Mouse (Mus musculus): ENCODE results near the gene Dusp22. TPM values are rescaled to one million over a fixed set of nuclear protein-coding genes. Genes with fewer than 3 reads are reported as not detected.

The Dusp22 gene
- 19.7 TPM for polyA plus RNA-seq (2021)

DNA sequence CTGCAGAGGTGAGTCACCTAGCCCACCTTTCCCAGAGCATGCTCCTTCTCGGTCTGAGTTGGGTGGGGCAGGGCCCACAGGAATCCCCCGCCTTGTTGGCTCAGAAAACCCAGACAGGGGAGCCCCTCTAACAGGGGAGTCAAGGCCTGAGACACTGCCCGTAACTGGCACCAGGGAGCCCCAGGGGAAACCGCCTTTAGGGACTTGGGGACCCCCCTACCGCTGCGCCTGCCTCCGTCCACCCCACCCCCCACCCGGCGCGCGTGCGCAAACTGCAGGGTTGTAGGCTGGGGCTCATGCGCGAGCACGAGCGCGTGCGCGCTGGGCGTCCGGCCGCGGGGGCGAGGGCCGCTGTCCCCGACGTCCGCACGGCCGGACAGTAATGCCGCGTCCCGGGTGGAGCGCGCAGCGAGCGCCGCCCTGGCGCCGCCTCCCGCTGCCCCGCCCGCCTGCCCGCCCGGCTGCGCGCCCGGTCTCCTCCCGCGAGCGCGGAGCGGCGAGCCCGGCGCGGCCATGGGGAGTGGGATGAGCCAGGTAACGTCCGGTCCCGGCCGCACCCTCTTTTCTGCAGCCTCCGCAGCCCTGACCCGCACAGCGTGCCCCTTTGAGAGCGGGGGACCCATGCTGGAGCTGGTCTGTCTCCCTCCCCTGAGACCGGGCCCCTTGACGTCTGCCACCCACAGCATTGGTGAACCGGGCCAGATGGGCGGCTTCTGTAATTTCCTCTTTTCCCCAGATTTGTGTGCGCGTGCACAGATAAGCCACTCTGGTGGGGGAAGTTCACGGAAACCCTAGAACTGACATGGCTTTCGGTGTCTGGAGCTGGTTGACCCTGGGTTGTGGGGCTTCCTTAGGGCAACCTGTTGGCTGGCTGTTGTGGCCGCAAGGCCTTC lies at the start of gene Dusp22:
Dusp22 (plus strand) TSS at position 387 of the 893 bp plus-strand sequence.
- no peak for TF ChIP-seq CTCF (IDR thresholded peaks at IDR 0.05)
- no peaks in the 10 kb centered on the region for H3K27me3 ChIP-seq
- POLR2A ChIA-PET = no interaction called here
- CTCF ChIA-PET = interaction anchor here (1.0 to 1.4 kb wide), 2 partner anchors 10 to 53 kb away, joined by 3 to 4 read pairs; no protein-coding TSS in a partner anchor
- ATAC-seq (peak; percentile 93), DNase-seq (ENCODE audit: low read depth, low spot score) (no peak)
- in situ Hi-C loops (cut with MboI; ENCODE audit: low pct_unique_long_range_greater_than_20kb) = no loop called here

- in situ Hi-C loops (cut with MboI; ENCODE audit: low pct_unique_long_range_greater_than_20kb) = no loop called here
- ChIA-PET POLR2A (interaction anchor here (0.7 kb wide), 1 partner anchor 13 kb away, joined by 3 read pairs; no protein-coding TSS in a partner anchor), CTCF (interaction anchor here (0.9 kb wide), 1 partner anchor 11 kb away, joined by 3 read pairs; no protein-coding TSS in a partner anchor)
- no peaks in the 10 kb centered on the region for H3K27me3 ChIP-seq
- DNase-seq (ENCODE audit: low read depth, low spot score) (no peak), ATAC-seq (no peak)
- no peak for TF ChIP-seq CTCF (IDR thresholded peaks at IDR 0.05)
Measured at GRCm38 (mm10) chr13:30612079-30612794, 47.6 kb upstream of the Dusp22 start.

- peaks cover 4% of the 10 kb centered on the region for H3K27me3 ChIP-seq
- ChIA-PET CTCF (interaction anchor here (0.9 kb wide), 1 partner anchor 9 kb away, joined by 3 read pairs; no protein-coding TSS in a partner anchor), POLR2A (no interaction called here)
- ATAC-seq (no peak), DNase-seq (ENCODE audit: low read depth, low spot score) (no peak)
- no peak for TF ChIP-seq CTCF (IDR thresholded peaks at IDR 0.05)
- in situ Hi-C loops (cut with MboI; ENCODE audit: low pct_unique_long_range_greater_than_20kb) = no loop called here
Measured at GRCm38 (mm10) chr13:30619684-30620083, 40.1 kb upstream of the Dusp22 start.

DNA sequence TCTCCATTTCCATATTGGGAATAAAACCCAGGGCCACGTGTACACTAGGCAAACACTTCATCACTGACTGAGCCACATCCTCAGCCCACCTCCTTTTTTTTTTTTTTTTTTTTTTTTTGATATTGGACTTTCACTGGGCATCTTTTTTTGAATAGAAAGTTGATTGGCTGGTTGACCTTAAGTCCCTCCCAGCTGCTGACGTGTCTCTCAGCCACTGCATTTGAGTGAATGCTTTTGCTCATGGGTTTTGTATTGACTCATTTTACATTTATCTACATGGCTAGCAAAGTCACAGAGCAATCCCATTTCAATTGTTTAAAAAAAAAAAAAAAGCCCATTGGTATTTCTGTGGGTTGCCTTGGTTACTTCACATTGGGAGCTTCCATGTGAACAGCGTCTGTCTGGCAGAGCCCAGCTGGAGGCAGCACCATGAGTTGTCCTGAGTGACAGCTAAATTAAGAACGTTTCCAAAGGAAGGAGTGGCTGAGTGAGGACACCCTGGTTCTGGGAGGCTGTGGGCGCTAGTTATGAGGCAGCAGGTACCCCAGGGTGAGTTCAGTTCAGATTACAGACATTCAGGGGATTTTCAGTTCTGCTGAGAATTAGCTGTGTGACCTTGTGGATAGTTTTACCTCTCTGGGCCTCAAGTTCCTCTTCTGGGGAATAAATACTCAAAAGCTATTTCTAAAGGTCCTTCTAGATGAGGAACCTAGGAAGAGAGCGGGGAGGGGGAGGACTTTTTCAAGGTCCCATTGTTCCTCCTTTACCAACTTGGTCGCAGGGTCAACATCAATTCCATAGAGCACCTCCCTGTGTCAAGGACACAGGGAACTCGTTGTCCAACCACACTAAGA lies 31.4 kb upstream of the Dusp22 start:
- POLR2A ChIA-PET = interaction anchor here (0.7 kb wide), 1 partner anchor 342 kb away, joined by 3 read pairs; no protein-coding TSS in a partner anchor
- CTCF ChIA-PET = interaction anchor here (0.8 to 1.8 kb wide), 2 partner anchors 9 to 12 kb away, joined by 3 to 4 read pairs; no protein-coding TSS in a partner anchor
- TF ChIP-seq CTCF (IDR thresholded peaks at IDR 0.05) = no peak
- no peak for DNase-seq (ENCODE audit: low read depth, low spot score)
- no peak for ATAC-seq
- H3K27me3 ChIP-seq = no peaks in the 10 kb centered on the region
- in situ Hi-C loops (cut with MboI; ENCODE audit: low pct_unique_long_range_greater_than_20kb) = no loop called here

DNA sequence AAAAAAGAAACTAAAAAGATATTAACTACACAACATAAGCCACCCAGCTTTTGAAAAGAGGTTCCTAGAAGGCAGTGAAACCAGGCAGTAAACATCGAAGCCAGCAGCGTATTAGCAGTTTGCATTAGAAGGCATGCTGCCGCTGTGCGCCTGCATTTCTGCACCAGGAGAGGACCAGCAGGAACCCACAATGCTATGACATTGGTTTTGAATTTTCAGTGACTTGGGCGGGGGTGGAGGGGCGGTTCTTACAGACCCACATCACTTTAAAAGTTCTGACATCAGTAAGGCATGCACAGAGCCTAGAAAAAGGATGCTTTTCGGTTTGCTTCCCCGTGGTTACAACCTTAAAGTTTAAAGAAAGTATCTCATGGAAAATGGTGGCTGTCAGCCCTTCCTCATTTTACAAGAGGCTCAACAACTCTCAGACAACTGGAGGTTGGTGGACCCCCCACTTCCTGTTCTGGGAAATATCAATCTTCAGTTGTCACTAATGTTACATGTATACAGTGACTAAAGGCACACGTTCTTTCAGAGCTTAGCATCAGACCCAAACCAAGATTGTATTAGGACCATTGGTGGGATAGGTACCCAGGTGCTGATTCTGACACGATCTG lies 29.9 kb upstream of the Dusp22 start:
- DNase-seq (ENCODE audit: low read depth, low spot score) (no peak), ATAC-seq (no peak)
- ChIA-PET POLR2A (no interaction called here), CTCF (interaction anchor here (1.8 kb wide), 1 partner anchor 10 kb away, joined by 4 read pairs; no protein-coding TSS in a partner anchor)
- H3K27me3 ChIP-seq = no peaks in the 10 kb centered on the region
- TF ChIP-seq CTCF (IDR thresholded peaks at IDR 0.05) = no peak
- in situ Hi-C loops (cut with MboI; ENCODE audit: low pct_unique_long_range_greater_than_20kb) = no loop called here

- DNase-seq (ENCODE audit: low read depth, low spot score) (no peak), ATAC-seq (no peak)
- no peak for TF ChIP-seq CTCF (IDR thresholded peaks at IDR 0.05)
- ChIA-PET CTCF (interaction anchor here (1.1 kb wide), 1 partner anchor 11 kb away, joined by 3 read pairs; no protein-coding TSS in a partner anchor), POLR2A (no interaction called here)
- in situ Hi-C loops (cut with MboI; ENCODE audit: low pct_unique_long_range_greater_than_20kb) = no loop called here
- peaks cover 5% of the 10 kb centered on the region for H3K27me3 ChIP-seq
Measured at GRCm38 (mm10) chr13:30632998-30633397, 26.8 kb upstream of the Dusp22 start.

DNA sequence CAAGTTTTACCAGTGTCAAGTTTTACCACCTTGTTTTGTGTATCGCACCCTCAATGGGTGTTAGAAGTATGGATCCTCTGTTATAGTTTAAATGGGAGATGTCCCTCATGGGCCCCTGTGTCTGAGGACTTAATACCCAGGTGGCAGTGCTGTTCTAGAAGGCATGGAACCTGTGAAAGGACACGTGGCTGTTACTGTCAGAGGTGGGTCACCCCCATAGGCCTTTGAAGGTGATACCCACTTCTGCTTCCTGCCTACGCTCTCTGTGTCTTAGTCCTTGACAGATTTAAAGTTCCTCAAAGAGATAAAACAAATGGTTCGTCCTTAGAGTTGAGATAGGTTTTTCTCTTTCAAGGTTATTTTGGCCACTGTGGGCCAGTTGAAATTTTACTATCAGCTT lies 23.3 kb upstream of the Dusp22 start:
- ChIA-PET CTCF (no interaction called here), POLR2A (no interaction called here)
- peaks cover 5% of the 10 kb centered on the region for H3K27me3 ChIP-seq
- no peak for TF ChIP-seq CTCF (IDR thresholded peaks at IDR 0.05)
- no peak for ATAC-seq
- in situ Hi-C loops (cut with MboI; ENCODE audit: low pct_unique_long_range_greater_than_20kb) = no loop called here
- DNase-seq (ENCODE audit: low read depth, low spot score) = no peak

GRCm38 (mm10) chr13:30638378-30639115 lies 21.3 kb upstream of the Dusp22 start:
- DNase-seq (ENCODE audit: low read depth, low spot score) (no peak), ATAC-seq (no peak)
- H3K27me3 ChIP-seq = peaks cover 5% of the 10 kb centered on the region
- in situ Hi-C loops (cut with MboI; ENCODE audit: low pct_unique_long_range_greater_than_20kb) = no loop called here
- CTCF ChIA-PET = interaction anchor here (1.4 to 1.6 kb wide), 2 partner anchors 12 to 16 kb away, joined by 4 read pairs; no protein-coding TSS in a partner anchor
- no peak for TF ChIP-seq CTCF (IDR thresholded peaks at IDR 0.05)
- POLR2A ChIA-PET = interaction anchor here (0.7 kb wide), 1 partner anchor 43 kb away, joined by 4 read pairs; no protein-coding TSS in a partner anchor

GRCm38 (mm10) chr13:30642053-30642452 lies 17.7 kb upstream of the Dusp22 start:
- no peak for DNase-seq (ENCODE audit: low read depth, low spot score)
- POLR2A ChIA-PET = interaction anchor here (0.5 kb wide), 1 partner anchor 11 kb away, joined by 3 read pairs; no protein-coding TSS in a partner anchor
- in situ Hi-C loops (cut with MboI; ENCODE audit: low pct_unique_long_range_greater_than_20kb) = no loop called here

More at GRCm38 (mm10) chr13:30642053-30642452, 17.7 kb upstream of the Dusp22 start:
- peak; percentile 35 for ATAC-seq
- CTCF ChIA-PET = no interaction called here
- TF ChIP-seq CTCF (IDR thresholded peaks at IDR 0.05) = no peak
- H3K27me3 ChIP-seq = peaks cover 5% of the 10 kb centered on the region

Data from Patski (cell line).